Mouse (Mus musculus) ES-Bruce4 (cell line): ENCODE measurements around the gene Adamts20.

Experiments used
- EP300 ChIP-seq: IDR thresholded peaks from 2 replicates; pipeline ENCODE4 v1.6.1; 2011; ENCODE audit warnings: low read depth, low read length; ENCODE audit not compliant: insufficient read depth
- POLR2A ChIP-seq: IDR thresholded peaks from one replicate; pipeline ENCODE4 v1.8.1; 2011; ENCODE audit warnings: low read length; ENCODE audit not compliant: insufficient read depth

DNA sequence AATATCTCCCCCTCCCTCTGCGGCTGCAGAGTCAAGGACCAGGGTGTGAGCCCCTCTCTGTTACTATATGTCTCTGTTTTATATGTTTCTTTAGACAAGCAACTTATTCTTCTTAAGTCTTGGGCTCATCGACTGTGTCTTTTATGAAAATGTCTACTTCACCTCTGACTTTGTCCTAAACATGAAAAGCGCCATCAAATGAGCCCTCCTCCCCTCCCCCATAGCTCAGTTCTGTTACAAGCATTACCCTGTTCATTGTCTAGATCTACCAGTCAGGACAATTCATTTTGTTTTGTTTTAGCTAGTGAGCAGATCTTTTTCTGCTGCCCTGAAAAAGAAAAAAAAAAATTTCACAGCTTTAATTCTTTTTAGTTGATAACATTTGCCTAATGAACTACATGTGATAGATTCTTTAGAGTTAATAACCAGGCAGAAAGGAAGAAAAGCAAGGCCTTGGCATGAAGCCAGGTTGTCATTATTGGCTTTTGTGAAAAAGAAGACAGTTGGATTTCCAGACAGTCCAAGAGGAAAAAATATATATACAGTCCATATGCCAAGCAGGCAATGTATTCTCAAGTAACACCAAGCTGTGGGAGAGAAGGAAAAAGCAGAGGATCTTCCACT, 14.4 kb upstream of the Adamts20 start:
- TF ChIP-seq POLR2A, result no peak
- no peak for TF ChIP-seq EP300
